Mouse (Mus musculus) forebrain, embryonic 16.5 days (tissue): ENCODE data around the gene Lrch1. TPM values are rescaled to one million over a fixed set of nuclear protein-coding genes. Genes with fewer than 3 reads are reported as not detected.

ENCODE experiments used
- ATAC-seq: fragments of 200-750 bp; cut with Nextera tagmentation; 2 replicates; pipeline ENCODE4 v1.8.0; 2017; ENCODE audit warnings: mild to moderate bottlenecking, moderate library complexity
- H3K27ac ChIP-seq: fragments of 300-500 bp; sonication (generic); 2 replicates; pipeline ENCODE4 v1.5.1; 2014; ENCODE audit warnings: low read length, control low read depth
- H3K27me3 ChIP-seq: fragments of 300-500 bp; sonication (generic); replicated peaks from 2 replicates; pipeline ENCODE4 v1.6.1; 2014; ENCODE audit warnings: low read length; ENCODE audit not compliant: control insufficient read depth, insufficient read depth
- H3K36me3 ChIP-seq: fragments of 300-500 bp; sonication (generic); 2 replicates; pipeline ENCODE4 v1.6.1; 2014; ENCODE audit not compliant: control insufficient read depth, insufficient read depth
- H3K4me1 ChIP-seq: fragments of 300-500 bp; sonication (generic); replicated peaks from 2 replicates; pipeline ENCODE4 v1.6.1; 2014; ENCODE audit warnings: low read length; ENCODE audit not compliant: control insufficient read depth, insufficient read depth
- H3K4me2 ChIP-seq: fragments of 300-500 bp; sonication (generic); 2 replicates; pipeline ENCODE4 v1.6.1; 2014; ENCODE audit warnings: mild to moderate bottlenecking, low read length, control low read depth
- H3K4me3 ChIP-seq: fragments of 300-500 bp; sonication (generic); replicated peaks from 2 replicates; pipeline ENCODE4 v1.5.1; 2014; ENCODE audit warnings: mild to moderate bottlenecking, low read length, control low read depth
- H3K9ac ChIP-seq: fragments of 300-500 bp; sonication (generic); replicated peaks from 2 replicates; pipeline ENCODE4 v1.6.1; 2014; ENCODE audit warnings: low read depth, low read length, control low read depth
- H3K9me3 ChIP-seq: fragments of 300-500 bp; sonication (generic); 2 replicates; pipeline ENCODE4 v1.6.1; 2016; ENCODE audit warnings: low read length; ENCODE audit not compliant: control insufficient read depth
- WGBS: fragments of 180-500 bp; shearing (Covaris S2); extraction: QIAGEN DNeasy Blood & Tissue Kit; methylation state at CpG from one replicate; pipeline ENCODE4 v1.1.7; 2014; 5-methylcytosine and 5-hydroxymethylcytosine counted together
- polyA plus RNA-seq: library from polyadenylated mRNA; unstranded; fragments of >200 nt; fragmentation: Nextera tagmentation; extraction: Ambion mirVana; gene quantifications from 2 replicates; pipeline ENCODE4 v1.2.1, GENCODE M21; 2015

Gene Lrch1
- polyA plus RNA-seq, 1 experiment from 2014 or later: 12.5 TPM

- H3K4me3 ChIP-seq: no peak overlapping the region
- no peaks in the 10 kb centered on the region for H3K27me3 ChIP-seq
- H3K9me3 ChIP-seq: no peaks in the 10 kb centered on the region
- ATAC-seq: no peak
- H3K36me3 ChIP-seq: no peaks in the 10 kb centered on the region
- H3K27ac ChIP-seq: no peak overlapping the region
- no peak overlapping the region for H3K9ac ChIP-seq
- H3K4me1 ChIP-seq: no peaks in the 10 kb centered on the region
- WGBS: 78% methylated on average over 1 of the region's 1 CpGs
- no peak overlapping the region for H3K4me2 ChIP-seq
These were observed 8.6 kb upstream of the Lrch1 start for GRCm38 (mm10) chr14:74956234-74956633.

- H3K4me1 ChIP-seq: peaks cover 15% of the 10 kb centered on the region
- whole genome bisulfite sequencing: 52% methylated on average over 14 of the region's 14 CpGs
- ATAC-seq: peak; percentile 6; the same call in 1 of the 2 replicates
- no peak overlapping the region; the same call in 1 of the 2 replicates for H3K4me2 ChIP-seq
- H3K4me3 ChIP-seq: no peak overlapping the region
- no peaks in the 10 kb centered on the region for H3K9me3 ChIP-seq
- no peaks in the 10 kb centered on the region for H3K36me3 ChIP-seq
- H3K27ac ChIP-seq: no peak overlapping the region
- no peaks in the 10 kb centered on the region for H3K27me3 ChIP-seq
- H3K9ac ChIP-seq: no peak overlapping the region
These were observed 957 bp upstream of the Lrch1 start for GRCm38 (mm10) chr14:74948426-74949240.

- WGBS: 29% methylated on average over 13 of the region's 13 CpGs
- H3K27me3 ChIP-seq: no peaks in the 10 kb centered on the region
- peak overlapping the region; percentile 89 for H3K9ac ChIP-seq
- peak; percentile 2; the same call in 1 of the 2 replicates for ATAC-seq
- H3K9me3 ChIP-seq: no peaks in the 10 kb centered on the region
- no peak overlapping the region for H3K27ac ChIP-seq
- H3K4me3 ChIP-seq: peak overlapping the region; percentile 62
- no peaks in the 10 kb centered on the region for H3K36me3 ChIP-seq
- H3K4me1 ChIP-seq: peaks cover 15% of the 10 kb centered on the region
- H3K4me2 ChIP-seq: peak overlapping the region; percentile 77
These were observed 329 bp upstream of the Lrch1 start for GRCm38 (mm10) chr14:74948014-74948396.

GRCm38 (mm10) chr14:74946751-74947375 lies 813 bp downstream of the Lrch1 start:
- peak overlapping the region; percentile 89 for H3K9ac ChIP-seq
- no peaks in the 10 kb centered on the region for H3K9me3 ChIP-seq
- peak; percentile 76 for ATAC-seq
- H3K4me3 ChIP-seq: peak overlapping the region; percentile 62
- under 1% methylated on average over 56 of the region's 56 CpGs for WGBS
- H3K4me2 ChIP-seq: peak overlapping the region; percentile 77
- H3K4me1 ChIP-seq: peaks cover 15% of the 10 kb centered on the region
- peak overlapping the region; percentile 80 for H3K27ac ChIP-seq
- no peaks in the 10 kb centered on the region for H3K36me3 ChIP-seq
- no peaks in the 10 kb centered on the region for H3K27me3 ChIP-seq

GRCm38 (mm10) chr14:74946321-74946750 lies 1.3 kb downstream of the Lrch1 start:
- Histone ChIP-seq H3K27ac (0 out of 2 replicates have a peak overlapping the region, but pooled peaks have one; percentile 11), H3K36me3 (no peaks in the 10 kb centered on the region), H3K9ac (peak overlapping the region; percentile 89), H3K4me1 (peaks cover 15% of the 10 kb centered on the region), H3K4me2 (peak overlapping the region; percentile 77), H3K4me3 (peak overlapping the region; percentile 62), H3K27me3 (no peaks in the 10 kb centered on the region), H3K9me3 (no peaks in the 10 kb centered on the region)
- WGBS: 6% methylated on average over 13 of the region's 13 CpGs
- ATAC-seq: no peak; the same call in 1 of the 2 replicates

GRCm38 (mm10) chr14:74945266-74946215 lies 2.1 kb downstream of the Lrch1 start:
- ATAC-seq: no peak
- Histone ChIP-seq H3K4me2 (peak overlapping the region; percentile 77), H3K4me3 (peak overlapping the region; percentile 62), H3K4me1 (peaks cover 15% of the 10 kb centered on the region), H3K36me3 (no peaks in the 10 kb centered on the region), H3K27me3 (no peaks in the 10 kb centered on the region), H3K9ac (no peak overlapping the region), H3K9me3 (no peaks in the 10 kb centered on the region), H3K27ac (no peak overlapping the region)
- WGBS: 85% methylated on average over 11 of the region's 11 CpGs

GRCm38 (mm10) chr14:74944128-74944755 lies 3.4 kb downstream of the Lrch1 start:
- no peak overlapping the region for H3K9ac ChIP-seq
- H3K4me1 ChIP-seq: peaks cover 15% of the 10 kb centered on the region
- no peak for ATAC-seq
- H3K9me3 ChIP-seq: no peaks in the 10 kb centered on the region
- H3K27ac ChIP-seq: no peak overlapping the region
- H3K27me3 ChIP-seq: no peaks in the 10 kb centered on the region
- H3K4me3 ChIP-seq: no peak overlapping the region
- 97% methylated on average over 7 of the region's 7 CpGs for WGBS
- no peak overlapping the region for H3K4me2 ChIP-seq
- H3K36me3 ChIP-seq: no peaks in the 10 kb centered on the region

GRCm38 (mm10) chr14:74943581-74944117 lies 4.0 kb downstream of the Lrch1 start:
- no peak for ATAC-seq
- Histone ChIP-seq H3K4me3 (no peak overlapping the region), H3K36me3 (no peaks in the 10 kb centered on the region), H3K27ac (no peak overlapping the region), H3K9ac (no peak overlapping the region), H3K9me3 (no peaks in the 10 kb centered on the region), H3K4me2 (no peak overlapping the region), H3K27me3 (no peaks in the 10 kb centered on the region), H3K4me1 (peaks cover 15% of the 10 kb centered on the region)
- WGBS: 95% methylated on average over 6 of the region's 6 CpGs
